17 mouse cellular contexts compared by ENCODE assay signal in the genomic region with DNA sequence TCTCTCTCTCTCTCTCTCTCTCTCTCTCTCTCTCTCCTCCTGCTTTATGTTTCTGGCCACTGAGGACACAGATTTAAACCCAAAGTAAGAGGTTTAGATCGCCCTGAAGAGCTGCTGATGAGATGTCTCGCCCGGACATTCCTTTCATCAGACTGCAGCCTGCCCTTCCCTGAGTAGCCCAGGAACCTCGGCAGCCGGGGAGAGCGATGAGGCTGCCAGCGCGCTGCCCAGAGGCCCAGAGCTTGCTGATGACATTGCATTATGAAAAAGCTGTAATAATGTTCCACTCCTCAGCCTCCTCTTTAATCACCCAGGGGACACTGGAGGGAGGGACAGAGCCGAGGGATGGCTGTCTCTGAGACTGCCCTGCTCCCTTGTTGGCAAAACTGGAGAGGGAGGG. TPM values are rescaled to one million over a fixed set of nuclear protein-coding genes. Genes with fewer than 3 reads are reported as not detected.
A peak's percentile ranks its signal among the peaks of the same experiment; 100 is the strongest.
DNase-seq lines count a peak whose midpoint lies in the region; ATAC-seq and TF ChIP-seq lines count a peak whose summit lies in the region.
"Had no signal": no experiment of that assay in that cellular context is flagged by ENCODE, and none has a peak within 500 bp of the region (broad histone marks: within the 10 kb centered on the region; RNA-seq: fewer than 3 reads in every experiment).

No protein-coding gene starts in this region.

- no peak overlapping the region for H3K9ac ChIP-seq in hindbrain, postnatal 0 days (replicated peaks; ENCODE audit: low read length)
- H3K9ac ChIP-seq: embryonic facial prominence, embryonic 13.5 days; limb, embryonic 15.5 days had no signal

- no peak overlapping the region for H3K4me3 ChIP-seq in hindbrain, embryonic 10.5 days
- no peak overlapping the region for H3K4me3 ChIP-seq in hindbrain, postnatal 0 days (ENCODE audit: low read length)
- no peak overlapping the region for H3K4me3 ChIP-seq in embryonic fibroblast, embryonic 13.5 days (ENCODE audit: insufficient read depth, low read length)
- H3K4me3 ChIP-seq in limb, embryonic 10.5 days, result no peak overlapping the region
- H3K4me3 ChIP-seq in cerebellum, adult 2 months (replicated peaks; ENCODE audit: insufficient read depth, low read depth, low read length), result no peak overlapping the region
- H3K4me3 ChIP-seq: embryonic facial prominence, embryonic 13.5 days; heart, embryonic 10.5 days; limb, embryonic 15.5 days had no signal

- H3K4me1 ChIP-seq in hindbrain, embryonic 10.5 days (replicated peaks), result peaks cover 52% of the 10 kb centered on the region
- peaks cover 14% of the 10 kb centered on the region; the same call in 1 of the 2 replicates for H3K4me1 ChIP-seq in hindbrain, postnatal 0 days (ENCODE audit: insufficient read depth, low read length)
- peaks cover 19% of the 10 kb centered on the region for H3K4me1 ChIP-seq in embryonic fibroblast, embryonic 13.5 days (ENCODE audit: control insufficient read depth, insufficient read depth, low read length)
- H3K4me1 ChIP-seq in limb, embryonic 10.5 days, result peaks cover 44% of the 10 kb centered on the region
- no peaks in the 10 kb centered on the region; the same call in 1 of the 2 replicates for H3K4me1 ChIP-seq in cerebellum, adult 2 months (ENCODE audit: control insufficient read depth, insufficient read depth, low read length)

- ATAC-seq in hindbrain, postnatal 0 days, result no peak
- ATAC-seq: activated CD4-positive, CD25-positive, alpha-beta regulatory T cell, adult 4 months had no signal

- no peak for DNase-seq in hindbrain, embryonic 10.5 days (ENCODE audit: low spot score)
- no peak for DNase-seq in hindbrain, postnatal 0 days (ENCODE audit: low spot score)
- DNase-seq in MN1 (ENCODE audit: low spot score), result peak; percentile 42
- DNase-seq in limb, embryonic 10.5 days (ENCODE audit: low spot score), result no peak
- DNase-seq in cerebellum, adult 2 months, result no peak
- DNase-seq in heart, postnatal 10 days, result no peak
- DNase-seq in spleen, postnatal 4 days (ENCODE audit: low spot score in 2 of 2), result no peak
- DNase-seq: adrenal gland, postnatal 10 days; cerebellum, postnatal 10 days; kidney, adult 18-20 months; thymus, postnatal 4 days had no signal

- H3K27me3 ChIP-seq in hindbrain, embryonic 10.5 days (ENCODE audit: insufficient read depth, poor library complexity, severe bottlenecking), result peaks cover 4% of the 10 kb centered on the region
- H3K27me3 ChIP-seq in hindbrain, postnatal 0 days (ENCODE audit: insufficient read depth, low read length), result no peaks in the 10 kb centered on the region
- H3K27me3 ChIP-seq in limb, embryonic 10.5 days (ENCODE audit: low read depth, poor library complexity, severe bottlenecking), result peaks cover 10% of the 10 kb centered on the region; the same call in 1 of the 2 replicates
- H3K27me3 ChIP-seq in cerebellum, adult 2 months (ENCODE audit: control insufficient read depth, insufficient read depth, low read length), result no peaks in the 10 kb centered on the region
- H3K27me3 ChIP-seq: embryonic facial prominence, embryonic 13.5 days; limb, embryonic 15.5 days had no signal

- WGBS in hindbrain, embryonic 10.5 days, result 62% methylated on average over 9 of the region's 9 CpGs
- 38% methylated on average over 9 of the region's 9 CpGs for WGBS in hindbrain, postnatal 0 days
- WGBS in limb, embryonic 10.5 days, result 71% methylated on average over 9 of the region's 9 CpGs
- WGBS in cerebellum, adult 2 months, result 78% methylated on average over 9 of the region's 9 CpGs

- no peak overlapping the region for H3K4me2 ChIP-seq in hindbrain, postnatal 0 days (ENCODE audit: low read depth, low read length)
- H3K4me2 ChIP-seq: embryonic facial prominence, embryonic 13.5 days; limb, embryonic 15.5 days had no signal

- no peak for TF ChIP-seq POLR2A in embryonic fibroblast, embryonic 13.5 days (IDR thresholded peaks at IDR 0.05; ENCODE audit: low read depth, low read length)
- no peak for TF ChIP-seq POLR2A in cerebellum, adult 2 months (IDR thresholded peaks at IDR 0.05; ENCODE audit: borderline replicate concordance, insufficient read depth, low read length)

- peak overlapping the region; percentile 50; the same call in 1 of the 2 replicates for H3K27ac ChIP-seq in hindbrain, embryonic 10.5 days
- H3K27ac ChIP-seq in hindbrain, postnatal 0 days, result no peak overlapping the region
- peak overlapping the region; percentile 50 for H3K27ac ChIP-seq in embryonic fibroblast, embryonic 13.5 days (ENCODE audit: insufficient read depth, low read length)
- H3K27ac ChIP-seq in limb, embryonic 10.5 days, result peak overlapping the region; percentile 36; the same call in 1 of the 2 replicates
- H3K27ac ChIP-seq in cerebellum, adult 2 months (ENCODE audit: insufficient read depth, low read length), result no peak overlapping the region
- H3K27ac ChIP-seq: embryonic facial prominence, embryonic 13.5 days; heart, embryonic 10.5 days; kidney, postnatal 0 days; limb, embryonic 15.5 days had no signal

- no peaks in the 10 kb centered on the region for H3K9me3 ChIP-seq in hindbrain, embryonic 10.5 days
- no peaks in the 10 kb centered on the region for H3K9me3 ChIP-seq in hindbrain, postnatal 0 days (ENCODE audit: low read length)
- H3K9me3 ChIP-seq in limb, embryonic 10.5 days (replicated peaks), result no peaks in the 10 kb centered on the region
- H3K9me3 ChIP-seq: embryonic facial prominence, embryonic 13.5 days; heart, embryonic 10.5 days; limb, embryonic 15.5 days had no signal

- TF ChIP-seq CTCF in hindbrain, postnatal 0 days (IDR thresholded peaks at IDR 0.05; ENCODE audit: low read depth), result no peak
- no peak for TF ChIP-seq CTCF in embryonic fibroblast, embryonic 13.5 days (IDR thresholded peaks at IDR 0.05; ENCODE audit: borderline replicate concordance, insufficient read depth, low read length)
- no peak for TF ChIP-seq CTCF in cerebellum, adult 2 months (IDR thresholded peaks at IDR 0.05; ENCODE audit: borderline replicate concordance, insufficient read depth, low read depth, low read length)

- no peaks in the 10 kb centered on the region for H3K36me3 ChIP-seq in hindbrain, embryonic 10.5 days
- no peaks in the 10 kb centered on the region for H3K36me3 ChIP-seq in hindbrain, postnatal 0 days (ENCODE audit: insufficient read depth, low read length)
- no peaks in the 10 kb centered on the region for H3K36me3 ChIP-seq in limb, embryonic 10.5 days
- H3K36me3 ChIP-seq: embryonic facial prominence, embryonic 13.5 days; heart, embryonic 10.5 days; limb, embryonic 15.5 days had no signal

- intact Hi-C loops in heart, postnatal 10 days (cut with DNase I), result no loop called here

RNA-seq across cellular contexts. Expression of a gene that starts 6.5 kb away (rescaled TPM):
- polyA plus RNA-seq in hindbrain, embryonic 10.5 days (2016; fragmentation: Nextera tagmentation; extraction: Ambion mirVana), result 395 and 442 TPM in 2 replicates
- 230 and 283 TPM in 2 replicates for total RNA-seq in hindbrain, postnatal 0 days (2014; rRNA removed)
- polyA plus RNA-seq in hindbrain, postnatal 0 days (2015; fragmentation: Nextera tagmentation; extraction: Ambion mirVana), result 427 and 445 TPM in 2 replicates
- polyA plus RNA-seq in embryonic fibroblast, embryonic 13.5 days (2011; ENCODE audit: insufficient read length, low read depth, missing spikeins), result 148 and 168 TPM in 2 replicates
- polyA plus RNA-seq in limb, embryonic 10.5 days (2016; fragmentation: Nextera tagmentation; extraction: Ambion mirVana), result 400 and 433 TPM in 2 replicates
- 316 and 330 TPM in 2 replicates for polyA plus RNA-seq in cerebellum, adult 2 months (2012; rRNA removed)
- 100 to 1,000 TPM; 278 to 279 TPM for total RNA-seq in heart, postnatal 10 days (2021)

RNA-seq across cellular contexts. Expression of a gene that starts 27.3 kb away (rescaled TPM):
- polyA plus RNA-seq in hindbrain, embryonic 10.5 days (2016; fragmentation: Nextera tagmentation; extraction: Ambion mirVana), result 0.06 and 0.31 TPM in 2 replicates
- total RNA-seq in hindbrain, postnatal 0 days (2014; rRNA removed), result 0.47 TPM in 1 of 2 replicates, not detected in the other
- 0.31 and 0.37 TPM in 2 replicates for polyA plus RNA-seq in hindbrain, postnatal 0 days (2015; fragmentation: Nextera tagmentation; extraction: Ambion mirVana)
- not detected in 2 replicates for polyA plus RNA-seq in embryonic fibroblast, embryonic 13.5 days (2011; ENCODE audit: insufficient read length, low read depth, missing spikeins)
- not detected in 2 replicates for polyA plus RNA-seq in limb, embryonic 10.5 days (2016; fragmentation: Nextera tagmentation; extraction: Ambion mirVana)
- polyA plus RNA-seq in cerebellum, adult 2 months (2012; rRNA removed), result 0.76 and 1.4 TPM in 2 replicates
- 1 to 10 TPM; 9.2 to 10.0 TPM for total RNA-seq in heart, postnatal 10 days (2021)
- polyA plus RNA-seq: activated CD4-positive, CD25-positive, alpha-beta regulatory T cell, adult 4 months had no signal

Comparison
In these comparisons a context has a peak if more than half of its experiments do, and no peak if none do; other contexts are left out.
1. H3K27ac ChIP-seq: peak in hindbrain, embryonic 10.5 days (single experiment), embryonic fibroblast, embryonic 13.5 days (single experiment) and limb, embryonic 10.5 days (single experiment); none in hindbrain, postnatal 0 days (single experiment) and cerebellum, adult 2 months (single experiment).